Mouse (Mus musculus) right cerebral cortex, postnatal 4 days (tissue): ENCODE measurements at regions not wholly inside any gene's neighbourhood (a gene's known extent, or its start where the extent isn't known, plus 50 kb on each side); places are given as distances from the start of the nearest gene placed in this dataset.

Experiments used
- DNase-seq: peaks from one replicate; pipeline ENCODE4 v3.0.0-alpha.2; 2022

DNA sequence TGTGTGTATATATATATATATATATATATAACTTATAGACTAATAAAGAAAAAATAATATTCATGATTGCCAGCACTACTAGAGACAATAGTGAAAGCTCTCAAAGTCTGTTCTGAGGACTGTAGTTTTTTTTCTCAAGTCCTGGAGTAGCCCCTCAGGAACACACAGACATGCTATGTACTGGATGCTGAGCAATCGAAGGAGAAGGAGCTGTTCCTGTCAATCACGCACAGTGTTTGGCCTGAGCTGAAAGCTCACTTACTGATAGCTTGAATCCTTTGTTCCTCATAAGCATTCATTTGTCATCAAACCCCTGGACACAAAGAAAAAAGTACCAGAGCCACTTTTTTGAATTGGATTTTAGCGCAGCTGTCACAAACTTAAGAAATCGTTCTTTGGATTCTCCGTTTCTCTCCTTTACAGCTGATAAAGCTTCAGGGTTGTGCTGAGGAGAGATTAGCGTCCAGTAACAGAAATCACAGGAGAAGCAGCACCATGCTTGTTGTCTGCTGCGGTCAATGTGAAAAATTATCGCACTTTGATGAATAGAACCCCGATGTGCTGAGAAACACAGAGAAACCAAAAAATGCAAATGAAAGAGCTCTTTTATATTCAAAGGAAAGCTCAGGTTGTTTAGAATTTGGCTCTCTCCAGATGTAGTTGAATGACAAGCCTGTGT lies 702.2 kb upstream of the Tyrp1 start:
- no peak for DNase-seq

DNA sequence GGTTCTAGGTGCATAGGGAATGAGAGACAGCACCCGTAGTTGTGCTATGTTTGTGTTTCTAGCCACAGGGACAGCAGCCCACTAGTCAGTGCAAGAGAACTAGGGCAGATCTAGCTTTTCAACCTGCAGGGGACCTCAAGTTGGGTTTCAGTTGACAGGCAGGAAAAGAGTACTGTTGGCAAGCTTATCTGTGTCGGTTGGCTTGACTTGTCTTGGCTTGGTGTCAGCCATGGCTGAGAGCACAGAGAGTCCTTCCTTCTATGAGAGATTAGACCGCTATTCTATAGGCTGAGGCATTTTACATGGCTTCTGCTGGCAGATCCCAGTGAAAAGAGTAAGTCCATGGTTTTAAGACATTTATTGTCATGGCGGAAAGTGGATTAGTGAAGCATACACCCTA lies 693.7 kb upstream of the Tyrp1 start:
- no peak for DNase-seq

DNA sequence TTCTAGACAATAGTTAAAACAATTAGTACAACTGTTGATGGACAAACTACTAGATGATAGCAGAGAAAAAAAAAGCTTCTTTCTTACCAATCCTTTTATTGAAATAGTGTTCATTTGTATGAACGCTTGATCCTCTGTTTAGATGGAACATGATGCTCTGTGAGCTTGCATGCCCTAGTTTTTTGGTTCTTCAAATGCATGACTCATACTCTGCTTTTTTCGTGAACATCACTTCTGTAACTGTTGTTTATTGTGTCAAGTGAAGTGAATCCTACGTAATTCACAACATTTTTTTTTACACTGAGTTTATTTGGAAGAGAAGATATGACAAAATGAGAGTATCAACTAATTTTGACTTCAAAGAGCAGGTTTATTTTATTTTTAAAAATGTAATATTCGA lies 674.1 kb upstream of the Tyrp1 start:
- no peak for DNase-seq

DNA sequence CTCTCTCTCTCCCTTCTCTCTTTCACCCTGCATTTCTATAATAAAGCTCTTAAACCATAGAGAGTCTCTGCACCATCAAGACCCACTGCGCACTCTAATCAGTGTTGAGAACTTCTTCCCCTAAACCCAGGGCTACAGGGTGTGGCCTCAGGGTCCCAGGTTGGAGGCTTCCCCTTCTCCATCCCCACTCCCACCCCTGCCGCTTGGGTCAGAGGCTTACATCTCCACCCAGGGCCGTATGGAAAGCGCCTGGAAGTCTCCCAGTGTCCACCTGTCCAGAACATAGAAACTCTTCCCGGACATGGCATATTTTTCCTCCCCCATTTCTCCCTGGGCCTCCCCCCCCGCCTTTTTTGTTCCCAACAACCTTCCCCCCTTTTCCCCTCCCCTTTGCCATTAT lies 660.7 kb upstream of the Tyrp1 start:
- DNase-seq: no peak

DNA sequence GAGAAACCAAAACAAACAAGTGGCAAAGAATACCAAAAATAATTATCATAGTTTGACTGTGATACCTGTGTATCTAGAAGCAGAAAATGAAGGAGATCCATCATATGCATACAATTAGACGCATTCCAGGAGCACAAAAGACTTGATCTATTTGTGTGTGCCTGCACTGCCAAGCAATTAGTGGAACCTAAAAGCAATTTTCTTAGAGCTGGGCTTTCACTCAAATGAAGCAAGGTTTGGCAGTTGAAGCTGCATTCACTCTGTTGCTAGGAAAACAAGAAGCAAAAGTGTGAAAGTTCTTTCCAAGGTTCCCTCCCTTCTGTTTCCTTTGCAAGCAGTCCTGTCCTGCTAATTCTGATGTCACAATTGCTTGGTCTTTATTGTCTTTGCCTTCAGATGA lies 631.7 kb upstream of the Tyrp1 start:
- no peak for DNase-seq

DNA sequence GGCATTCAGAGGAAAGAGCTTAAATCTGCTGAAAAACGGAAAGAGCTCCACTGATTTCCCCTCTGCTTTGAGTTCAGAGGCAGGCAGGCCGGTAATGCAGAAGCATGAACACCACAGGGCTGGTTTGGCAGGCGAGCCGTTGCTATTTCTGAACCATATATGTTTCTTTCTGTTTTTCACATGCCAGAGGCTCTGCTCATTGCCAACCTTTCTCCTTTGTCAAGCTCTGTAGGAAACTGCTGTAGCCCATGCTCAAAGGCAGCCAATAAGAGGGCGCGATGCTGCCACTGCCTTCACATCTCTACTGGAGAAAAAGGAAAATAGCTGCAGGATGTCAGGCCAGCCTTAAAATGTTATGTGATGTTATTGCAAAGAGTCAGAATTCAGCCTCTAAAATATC lies 630.0 kb upstream of the Tyrp1 start:
- peak; percentile 33 for DNase-seq

DNA sequence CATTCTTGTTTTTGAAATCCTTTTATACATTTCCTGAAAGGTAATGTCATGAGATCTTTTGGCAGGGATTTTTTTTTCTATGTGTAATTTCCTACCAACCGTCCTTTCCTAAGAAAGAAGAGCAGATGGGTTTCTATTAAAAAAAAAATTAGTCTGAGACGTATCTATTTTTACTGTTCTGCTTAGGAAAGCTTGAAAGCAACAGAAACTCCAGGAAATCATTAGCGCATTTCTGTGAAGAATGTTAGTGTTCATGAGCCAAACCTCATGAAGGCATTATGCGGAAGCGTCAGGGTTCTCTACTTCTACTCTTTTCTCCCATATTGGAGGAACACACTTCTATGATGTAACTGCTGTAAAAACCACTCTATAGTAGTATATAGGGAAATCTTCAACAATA lies 629.5 kb upstream of the Tyrp1 start:
- DNase-seq: no peak
